Mouse (Mus musculus) lung, postnatal 36 days (tissue): ENCODE measurements at regions not wholly inside any gene's neighbourhood (a gene's known extent, or its start where the extent isn't known, plus 50 kb on each side); places are given as distances from the start of the nearest gene placed in this dataset.
"Not testable (repeated sequence)": the region's sequence is repeated elsewhere in the genome, so short reads cannot be mapped to it uniquely, and the experiment has no call there.

Experiments
- DNase-seq: peaks from one replicate; pipeline ENCODE4 v3.0.0; 2022; ENCODE audit warnings: mixed read lengths

DNA sequence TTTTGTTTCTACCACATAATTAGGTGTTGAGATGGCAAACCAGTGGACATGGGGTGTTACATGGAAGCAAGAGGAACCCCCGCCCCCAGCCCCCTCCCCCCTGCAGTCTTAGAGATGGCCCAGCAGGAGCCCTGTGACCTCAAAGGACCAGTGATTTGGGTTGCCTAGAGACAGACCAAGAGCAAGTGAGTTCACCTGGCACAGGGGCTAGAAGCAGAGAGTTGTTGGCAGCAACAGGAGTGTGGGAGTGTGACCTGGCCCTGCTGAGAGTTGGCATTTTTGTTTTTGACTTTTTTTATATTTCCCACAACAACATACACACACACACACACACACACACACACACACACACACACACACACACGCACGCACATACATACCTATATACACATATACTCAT, 987.9 kb downstream of the Cdh18 start:
- no peak for DNase-seq

DNA sequence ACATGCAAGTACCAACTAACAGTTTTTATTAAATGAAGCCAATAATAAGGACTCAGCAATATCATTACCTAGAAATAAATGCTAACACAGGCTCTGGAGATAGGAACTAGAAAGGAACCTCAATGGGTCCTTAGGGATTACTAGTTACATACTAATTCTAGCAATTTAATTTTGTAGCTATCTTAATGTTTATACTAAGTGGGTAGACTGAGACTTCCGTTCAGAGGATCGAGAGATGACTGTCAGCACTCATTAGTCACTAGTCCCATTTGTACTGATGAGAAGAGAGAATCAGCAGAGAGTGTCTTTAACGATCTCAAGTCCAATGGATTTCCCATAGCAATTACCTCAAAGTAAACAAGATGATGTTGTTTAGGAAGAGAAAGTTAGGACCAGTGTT, 988.6 kb downstream of the Cdh18 start:
- no peak for DNase-seq

DNA sequence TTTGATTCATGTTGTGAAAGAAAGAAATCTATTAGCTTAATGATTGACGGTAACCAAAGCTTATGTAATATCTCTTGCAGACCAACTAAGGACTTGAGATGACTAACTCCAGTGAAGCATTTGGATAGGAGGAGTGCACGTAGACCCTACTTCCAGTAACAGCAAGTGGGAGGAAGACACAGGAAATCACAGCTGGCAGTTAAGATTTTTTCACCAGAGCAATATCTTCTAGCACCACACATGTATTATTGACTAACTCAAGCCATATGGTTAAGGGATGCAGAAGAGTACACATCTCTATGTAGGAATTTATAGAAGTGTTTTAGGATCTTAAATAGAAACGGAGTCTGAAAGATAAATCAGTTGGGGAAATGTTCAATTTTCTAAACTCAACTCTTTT, 1011.3 kb downstream of the Cdh18 start:
- DNase-seq, result no peak

DNA sequence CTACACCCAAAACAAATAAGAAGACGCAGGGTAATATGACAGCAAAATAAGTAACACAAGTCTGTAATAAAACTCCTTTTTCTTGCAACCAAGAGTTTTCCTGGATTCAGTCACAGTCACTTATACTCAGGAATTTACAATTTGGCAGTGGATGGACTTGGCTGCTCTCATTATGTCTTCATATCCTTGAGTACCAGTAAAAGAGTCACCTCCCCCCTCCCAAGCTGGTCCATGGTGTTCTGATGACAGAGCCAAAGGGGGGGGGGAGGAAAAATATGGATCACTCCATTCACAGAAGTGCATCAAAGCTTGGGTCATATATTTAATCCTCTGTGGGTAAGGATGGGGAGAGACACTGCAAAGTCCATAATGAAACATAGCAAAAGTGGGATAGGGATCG, 1013.4 kb downstream of the Cdh18 start:
- DNase-seq, result peak; percentile 12

DNA sequence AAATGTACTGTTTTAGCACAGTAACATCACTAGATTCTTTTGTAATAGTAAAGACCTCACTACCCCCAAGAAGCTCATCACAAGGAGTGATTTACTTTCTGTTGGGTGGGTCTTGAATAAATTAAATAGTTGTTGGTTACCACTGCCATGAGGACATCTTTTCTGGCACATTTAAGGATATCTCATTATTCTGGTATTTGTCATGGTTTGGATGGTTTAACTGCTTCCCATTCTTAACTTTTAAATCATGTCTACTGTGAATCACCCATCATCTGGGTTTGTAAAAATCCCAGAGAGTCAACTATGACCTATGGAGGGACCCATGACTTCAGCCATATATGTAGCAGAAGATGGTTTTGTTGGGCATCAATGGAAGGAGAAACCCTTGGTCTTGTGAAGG, 1016.2 kb downstream of the Cdh18 start:
- DNase-seq, result no peak

DNA sequence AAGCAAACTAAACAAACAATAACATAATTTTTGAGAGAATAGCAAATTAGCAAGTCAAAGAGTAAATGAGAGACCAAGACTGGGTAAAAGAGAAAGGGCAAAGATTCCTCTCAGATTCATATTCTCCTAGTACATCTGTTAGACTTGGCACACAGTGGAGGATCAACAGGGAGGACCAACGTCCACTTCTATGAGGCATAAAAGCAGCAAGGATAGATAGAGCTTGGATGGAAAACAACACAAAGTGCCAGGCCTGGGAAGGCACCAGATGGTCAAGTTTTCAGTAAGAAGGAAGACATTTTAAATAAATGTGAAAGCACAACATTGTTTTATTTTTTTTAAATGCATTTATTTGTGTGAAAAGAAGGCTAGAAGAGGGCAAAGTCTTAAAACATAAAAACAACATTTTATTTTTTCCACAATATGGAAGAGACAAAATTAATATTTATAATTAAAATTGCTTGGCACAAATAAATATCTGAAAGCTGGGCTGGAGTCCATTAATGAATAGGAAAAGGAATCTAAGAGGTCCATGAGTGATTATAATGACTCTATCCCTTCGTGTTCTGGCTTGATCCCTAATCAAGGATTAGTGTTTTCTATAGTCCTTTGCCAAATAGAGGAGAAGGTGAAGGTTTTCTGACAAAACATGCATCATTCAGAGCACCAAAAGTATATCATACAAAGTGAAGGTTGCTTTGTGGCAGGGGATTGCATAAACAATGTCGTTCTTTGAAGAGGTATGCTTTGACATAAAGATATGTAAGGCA, 1018.2 kb downstream of the Cdh18 start:
- DNase-seq, result no peak

DNA sequence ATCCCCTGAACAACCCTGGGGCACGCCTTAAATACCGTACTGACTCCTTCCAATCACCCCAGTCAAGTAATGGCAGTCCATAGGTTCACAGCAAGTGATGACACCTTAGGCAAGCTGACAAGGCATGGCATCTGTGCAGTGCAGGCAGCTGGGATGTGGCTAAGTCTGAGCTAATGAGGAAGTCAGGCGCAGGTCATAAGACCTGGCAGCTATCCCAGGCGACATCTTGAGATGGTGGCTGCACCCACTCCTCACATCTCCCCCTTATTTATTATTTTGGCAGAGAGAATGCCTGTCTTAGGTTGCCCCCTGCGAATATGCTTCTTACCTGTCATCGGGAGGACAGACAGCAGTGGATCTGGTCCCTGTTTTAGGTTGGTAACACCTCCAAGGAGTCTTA, 1019.8 kb downstream of the Cdh18 start:
- not testable (repeated sequence) for DNase-seq

DNA sequence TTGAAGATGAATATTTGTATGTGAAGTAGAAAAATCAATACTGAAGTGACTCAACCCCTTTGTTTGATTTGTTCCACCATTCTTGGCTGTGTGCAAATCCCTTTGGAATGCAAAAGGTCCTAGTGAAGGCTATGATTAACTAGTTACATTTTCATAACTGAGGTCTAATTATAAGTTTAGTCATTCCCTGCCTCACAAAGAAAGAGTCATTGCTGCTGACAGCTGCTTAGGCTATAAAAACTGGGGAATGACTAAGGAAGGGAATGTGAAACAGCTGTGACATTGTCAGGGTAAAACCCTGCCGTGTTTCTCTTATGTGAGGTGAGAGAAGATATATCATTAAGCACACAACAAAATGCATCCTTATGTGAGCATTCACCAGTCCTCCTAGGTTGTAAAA, 1033.1 kb downstream of the Cdh18 start:
- no peak for DNase-seq

DNA sequence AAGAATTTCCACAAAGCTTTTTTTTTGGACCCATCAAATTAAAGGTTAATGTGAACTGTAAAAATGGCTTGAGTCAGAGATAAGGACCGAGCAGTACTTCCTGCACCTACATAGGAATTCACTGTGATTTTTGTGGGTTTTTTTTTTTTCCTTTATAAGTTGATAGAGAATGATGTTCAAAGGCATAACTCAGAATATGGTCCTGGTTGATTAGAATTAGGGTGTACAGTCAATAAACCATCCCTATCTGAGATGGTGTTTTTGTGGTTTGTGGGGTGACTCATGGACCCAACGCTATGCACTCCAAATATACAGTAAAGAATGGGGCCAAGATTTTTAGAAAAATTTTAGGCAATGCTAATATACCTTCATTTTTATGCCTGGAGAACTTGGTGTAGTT, 1041.6 kb downstream of the Cdh18 start:
- no peak for DNase-seq

DNA sequence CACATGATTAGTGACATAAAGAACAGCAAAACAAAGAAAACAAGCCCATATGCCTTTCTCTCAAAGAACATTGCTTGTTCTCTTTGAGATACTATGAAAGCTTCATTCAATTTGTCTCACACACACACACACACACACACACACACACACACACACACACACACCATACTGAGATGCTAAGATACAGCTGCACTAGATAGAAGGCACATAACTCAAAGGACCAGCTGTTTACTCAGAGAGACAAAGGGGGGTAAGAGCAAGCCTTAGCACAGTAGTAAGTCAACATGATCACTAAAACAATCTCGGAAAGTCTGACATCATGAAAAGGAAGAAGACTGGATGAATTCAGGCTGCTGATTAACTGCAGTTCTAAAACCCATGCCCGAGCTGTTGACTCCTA, 1051.6 kb downstream of the Cdh18 start:
- DNase-seq, result no peak
